Mouse (Mus musculus): ENCODE results near the gene Cbr2. TPM values are rescaled to one million over a fixed set of nuclear protein-coding genes. Genes with fewer than 3 reads are reported as not detected.
"Not testable (repeated sequence)": the region's sequence is repeated elsewhere in the genome, so short reads cannot be mapped to it uniquely, and the experiment has no call there.

The Cbr2 gene
- polyA plus RNA-seq, 1 experiment from 2014 or later: 0.70 TPM

GRCm38 (mm10) chr11:120767023-120767422 is 35.1 kb upstream of the Cbr2 start:
- not testable (repeated sequence) for H3K4me3 ChIP-seq (ENCODE audit: low read depth, low read length); DNase-seq (ENCODE audit: low spot score); H3K27ac ChIP-seq (ENCODE audit: low read depth); H3K27me3 ChIP-seq (replicated peaks; ENCODE audit: control insufficient read depth, insufficient read depth, low read length); H3K9ac ChIP-seq (ENCODE audit: low read length); ATAC-seq (replicated peaks; ENCODE audit: low FRiP score, low TSS enrichment, low read depth); H3K4me2 ChIP-seq (ENCODE audit: low read length); H3K4me1 ChIP-seq (replicated peaks; ENCODE audit: control insufficient read depth, insufficient read depth, low read length); H3K9me3 ChIP-seq (ENCODE audit: control insufficient read depth, low read length); H3K36me3 ChIP-seq (ENCODE audit: control insufficient read depth, insufficient read depth, low read length)
- WGBS: 61% methylated on average over 3 of the region's 7 CpGs

GRCm38 (mm10) chr11:120763121-120763999 is 31.4 kb upstream of the Cbr2 start:
- WGBS: 7% methylated on average over 5 of the region's 23 CpGs

GRCm38 (mm10) chr11:120762672-120763041 is 30.7 kb upstream of the Cbr2 start, which contains the start of gene Hmga1b:
Gene Hmga1b (plus strand): TSS chr11:120762794.
- Histone ChIP-seq H3K9me3 (ENCODE audit: control insufficient read depth, low read length) (peaks cover 11% of the 10 kb centered on the region), H3K27ac (ENCODE audit: low read depth) (peak within 1 kb of the TSS; percentile 57; the same call in 1 of the 2 replicates), H3K4me2 (ENCODE audit: low read length) (peak within 1 kb of the TSS; percentile 29)
- not testable (repeated sequence) for H3K9ac ChIP-seq (ENCODE audit: low read length); H3K4me1 ChIP-seq (replicated peaks; ENCODE audit: control insufficient read depth, insufficient read depth, low read length); H3K36me3 ChIP-seq (ENCODE audit: control insufficient read depth, insufficient read depth, low read length); H3K27me3 ChIP-seq (replicated peaks; ENCODE audit: control insufficient read depth, insufficient read depth, low read length); H3K4me3 ChIP-seq (ENCODE audit: low read depth, low read length)
- ATAC-seq (replicated peaks; ENCODE audit: low FRiP score, low TSS enrichment, low read depth) (peak; percentile 61; the same call in 1 of the 2 replicates), DNase-seq (ENCODE audit: low spot score) (peak; percentile 63)
- 16% methylated on average over 12 of the region's 14 CpGs for WGBS

More at GRCm38 (mm10) chr11:120763121-120763999, 31.4 kb upstream of the Cbr2 start:
- H3K4me1 ChIP-seq (replicated peaks; ENCODE audit: control insufficient read depth, insufficient read depth, low read length); DNase-seq (ENCODE audit: low spot score); H3K9me3 ChIP-seq (ENCODE audit: control insufficient read depth, low read length); H3K27ac ChIP-seq (ENCODE audit: low read depth); H3K9ac ChIP-seq (ENCODE audit: low read length); H3K36me3 ChIP-seq (ENCODE audit: control insufficient read depth, insufficient read depth, low read length); H3K4me3 ChIP-seq (ENCODE audit: low read depth, low read length); H3K27me3 ChIP-seq (replicated peaks; ENCODE audit: control insufficient read depth, insufficient read depth, low read length): not testable (repeated sequence)
- ATAC-seq (replicated peaks; ENCODE audit: low FRiP score, low TSS enrichment, low read depth): peak; percentile 53
- H3K4me2 ChIP-seq (ENCODE audit: low read length): peak overlapping the region; percentile 29

GRCm38 (mm10) chr11:120761811-120762671 is 30.1 kb upstream of the Cbr2 start:
- Histone ChIP-seq H3K4me2 (ENCODE audit: low read length) (0 out of 2 replicates have a peak overlapping the region, but pooled peaks have one; percentile 29), H3K9ac (ENCODE audit: low read length) (no peak overlapping the region), H3K4me1 (replicated peaks; ENCODE audit: control insufficient read depth, insufficient read depth, low read length) (no peaks in the 10 kb centered on the region), H3K27ac (ENCODE audit: low read depth) (peak overlapping the region; percentile 57; the same call in 1 of the 2 replicates), H3K27me3 (replicated peaks; ENCODE audit: control insufficient read depth, insufficient read depth, low read length) (no peaks in the 10 kb centered on the region), H3K9me3 (ENCODE audit: control insufficient read depth, low read length) (peaks cover 12% of the 10 kb centered on the region), H3K36me3 (ENCODE audit: control insufficient read depth, insufficient read depth, low read length) (no peaks in the 10 kb centered on the region), H3K4me3 (ENCODE audit: low read depth, low read length) (no peak overlapping the region)
- ATAC-seq (replicated peaks; ENCODE audit: low FRiP score, low TSS enrichment, low read depth) (peak; percentile 70), DNase-seq (ENCODE audit: low spot score) (no peak)
- WGBS: 65% methylated on average over 14 of the region's 14 CpGs

- ATAC-seq (replicated peaks; ENCODE audit: low FRiP score, low TSS enrichment, low read depth) (no peak), DNase-seq (ENCODE audit: low spot score) (no peak)
- no peak overlapping the region for H3K4me3 ChIP-seq (ENCODE audit: low read depth, low read length)
- H3K9me3 ChIP-seq (ENCODE audit: control insufficient read depth, low read length): peaks cover 12% of the 10 kb centered on the region
- WGBS: 85% methylated on average over 9 of the region's 9 CpGs
- H3K27ac ChIP-seq (ENCODE audit: low read depth): no peak overlapping the region
- H3K4me1 ChIP-seq (replicated peaks; ENCODE audit: control insufficient read depth, insufficient read depth, low read length): no peaks in the 10 kb centered on the region
- H3K4me2 ChIP-seq (ENCODE audit: low read length): no peak overlapping the region
- no peaks in the 10 kb centered on the region for H3K27me3 ChIP-seq (replicated peaks; ENCODE audit: control insufficient read depth, insufficient read depth, low read length)
- no peaks in the 10 kb centered on the region for H3K36me3 ChIP-seq (ENCODE audit: control insufficient read depth, insufficient read depth, low read length)
- no peak overlapping the region for H3K9ac ChIP-seq (ENCODE audit: low read length)
These were observed 28.3 kb upstream of the Cbr2 start for GRCm38 (mm10) chr11:120760236-120760635.

- WGBS: 73% methylated on average over 4 of the region's 4 CpGs
- no peak overlapping the region for H3K4me3 ChIP-seq (ENCODE audit: low read depth, low read length)
- no peaks in the 10 kb centered on the region for H3K27me3 ChIP-seq (replicated peaks; ENCODE audit: control insufficient read depth, insufficient read depth, low read length)
- no peak for ATAC-seq (replicated peaks; ENCODE audit: low FRiP score, low TSS enrichment, low read depth)
- no peak overlapping the region for H3K4me2 ChIP-seq (ENCODE audit: low read length)
- no peaks in the 10 kb centered on the region for H3K9me3 ChIP-seq (ENCODE audit: control insufficient read depth, low read length)
- DNase-seq (ENCODE audit: low spot score): no peak
- H3K27ac ChIP-seq (ENCODE audit: low read depth): no peak overlapping the region
- H3K36me3 ChIP-seq (ENCODE audit: control insufficient read depth, insufficient read depth, low read length): no peaks in the 10 kb centered on the region
- H3K4me1 ChIP-seq (replicated peaks; ENCODE audit: control insufficient read depth, insufficient read depth, low read length): no peaks in the 10 kb centered on the region
- H3K9ac ChIP-seq (ENCODE audit: low read length): no peak overlapping the region
These were observed 19.7 kb upstream of the Cbr2 start for GRCm38 (mm10) chr11:120751606-120752005.

GRCm38 (mm10) chr11:120749430-120749829 is 17.5 kb upstream of the Cbr2 start:
- DNase-seq (ENCODE audit: low spot score): no peak
- no peaks in the 10 kb centered on the region for H3K27me3 ChIP-seq (replicated peaks; ENCODE audit: control insufficient read depth, insufficient read depth, low read length)
- H3K4me1 ChIP-seq (replicated peaks; ENCODE audit: control insufficient read depth, insufficient read depth, low read length): no peaks in the 10 kb centered on the region
- WGBS: 58% methylated on average over 8 of the region's 8 CpGs
- no peaks in the 10 kb centered on the region for H3K36me3 ChIP-seq (ENCODE audit: control insufficient read depth, insufficient read depth, low read length)
- no peak overlapping the region for H3K4me3 ChIP-seq (ENCODE audit: low read depth, low read length)
- H3K9ac ChIP-seq (ENCODE audit: low read length): no peak overlapping the region
- H3K27ac ChIP-seq (ENCODE audit: low read depth): no peak overlapping the region
- H3K4me2 ChIP-seq (ENCODE audit: low read length): no peak overlapping the region
- no peak for ATAC-seq (replicated peaks; ENCODE audit: low FRiP score, low TSS enrichment, low read depth)
- H3K9me3 ChIP-seq (ENCODE audit: control insufficient read depth, low read length): no peaks in the 10 kb centered on the region

GRCm38 (mm10) chr11:120747974-120748373 is 16.1 kb upstream of the Cbr2 start:
- Histone ChIP-seq H3K27me3 (replicated peaks; ENCODE audit: control insufficient read depth, insufficient read depth, low read length) (no peaks in the 10 kb centered on the region), H3K36me3 (ENCODE audit: control insufficient read depth, insufficient read depth, low read length) (no peaks in the 10 kb centered on the region), H3K9ac (ENCODE audit: low read length) (no peak overlapping the region), H3K4me3 (ENCODE audit: low read depth, low read length) (no peak overlapping the region), H3K4me2 (ENCODE audit: low read length) (no peak overlapping the region), H3K9me3 (ENCODE audit: control insufficient read depth, low read length) (no peaks in the 10 kb centered on the region), H3K27ac (ENCODE audit: low read depth) (no peak overlapping the region), H3K4me1 (replicated peaks; ENCODE audit: control insufficient read depth, insufficient read depth, low read length) (no peaks in the 10 kb centered on the region)
- DNase-seq (ENCODE audit: low spot score) (no peak), ATAC-seq (replicated peaks; ENCODE audit: low FRiP score, low TSS enrichment, low read depth) (no peak)
- WGBS: 81% methylated on average over 4 of the region's 4 CpGs

All from intestine, embryonic 14.5 days (tissue).